In the genomic region with DNA sequence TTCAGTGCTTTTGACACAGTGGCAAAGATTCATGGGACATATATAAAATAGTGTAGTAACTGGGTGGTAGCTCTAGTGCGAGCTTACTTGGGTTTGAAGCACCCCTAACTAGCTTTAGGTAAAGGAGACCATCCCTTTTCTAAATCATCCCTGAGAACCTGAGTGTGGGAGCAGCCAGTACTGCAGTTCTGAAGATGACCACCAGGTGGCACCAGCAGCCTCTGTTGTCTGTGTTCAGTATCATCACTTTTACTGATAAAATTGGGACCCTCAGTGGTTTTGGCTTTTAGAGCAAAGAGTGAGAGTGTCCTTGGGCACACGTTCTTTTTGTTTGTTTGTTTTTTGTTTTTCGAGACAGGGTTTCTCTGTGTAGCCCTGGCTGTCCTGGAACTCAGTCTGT, we compare ENCODE assay signal across 8 mouse cellular contexts. TPM values are rescaled to one million over a fixed set of nuclear protein-coding genes. Genes with fewer than 3 reads are reported as not detected.
DNase-seq lines count a peak whose midpoint lies in the region; ATAC-seq lines count a peak whose summit lies in the region.

No protein-coding gene starts in this region.

- H3K4me3 ChIP-seq in limb, embryonic 11.5 days (ENCODE audit: low read depth, low read length): no peak overlapping the region

- no peak; the same call in 1 of the 2 replicates for ATAC-seq in frontal cortex, adult (ENCODE audit: low TSS enrichment)
- peak; percentile 51 for ATAC-seq in inflammation-experienced regulatory T-cells, adult 6 months
- ATAC-seq in limb, embryonic 11.5 days (ENCODE audit: insufficient number of reproducible peaks, low FRiP score, low TSS enrichment, low read depth): no peak

- peaks cover 10% of the 10 kb centered on the region; the same call in 1 of the 2 replicates for H3K36me3 ChIP-seq in limb, embryonic 11.5 days (ENCODE audit: control insufficient read depth, insufficient read depth, low read length)
- H3K36me3 ChIP-seq in splenic B cell, adult 2 months (ENCODE audit: control insufficient read depth, insufficient read depth, low read length, poor library complexity, severe bottlenecking): peaks cover 8% of the 10 kb centered on the region; the same call in 1 of the 2 replicates

- DNase-seq in frontal cortex, adult 2 months (ENCODE audit: extremely low spot score in 1 of 2, low spot score in 1 of 2): peak; percentile 58 to 92
- peak; percentile 72 for DNase-seq in c-Kit-positive CD71-positive TER-119-negative erythroid progenitor cells, embryonic 14.5 days (ENCODE audit: low read depth)
- peak; percentile 66 to 86 for DNase-seq in frontal cortex, postnatal 14 days (ENCODE audit: low spot score in 2 of 2)
- peak; percentile 94 for DNase-seq in limb, embryonic 11.5 days (ENCODE audit: low spot score)
- DNase-seq in naive thymus-derived CD4-positive, alpha-beta T cell, adult 2 months (ENCODE audit: low read depth): peak; percentile 91
- DNase-seq in splenic B cell, adult 2 months (ENCODE audit: low read depth, low spot score): peak; percentile 86

- H3K9ac ChIP-seq in limb, embryonic 11.5 days (ENCODE audit: low read length): no peak overlapping the region

- no peaks in the 10 kb centered on the region for H3K9me3 ChIP-seq in limb, embryonic 11.5 days (ENCODE audit: control insufficient read depth, low read length)

- no peak overlapping the region for H3K4me2 ChIP-seq in limb, embryonic 11.5 days (ENCODE audit: low read depth, severe bottlenecking)

- H3K27me3 ChIP-seq in limb, embryonic 11.5 days (ENCODE audit: control insufficient read depth, insufficient read depth, low read length): no peaks in the 10 kb centered on the region
- H3K27me3 ChIP-seq in splenic B cell, adult 2 months (ENCODE audit: control insufficient read depth, insufficient read depth, low read length, poor library complexity, severe bottlenecking): no peaks in the 10 kb centered on the region

- H3K4me1 ChIP-seq in limb, embryonic 11.5 days (ENCODE audit: control insufficient read depth, insufficient read depth, low read length): peaks cover 5% of the 10 kb centered on the region

- WGBS in limb, embryonic 11.5 days: 8% methylated on average over 3 of the region's 3 CpGs

- H3K27ac ChIP-seq in limb, embryonic 11.5 days (replicated peaks; ENCODE audit: low read depth, low read length): no peak overlapping the region

RNA-seq across cellular contexts. Expression of a gene that starts 1.9 kb away (rescaled TPM):
- 30.3 and 33.1 TPM in 2 replicates for polyA plus RNA-seq in frontal cortex, adult 2 months (2012; rRNA removed)
- 10 to 100 TPM; 24.5 to 35.8 (median 25.1) TPM for polyA plus RNA-seq in inflammation-experienced regulatory T-cells, adult 6 months (2017; shearing (Covaris generic))
- 16.9 and 21.3 TPM in 2 replicates for polyA plus RNA-seq in limb, embryonic 11.5 days (2014; fragmentation: Nextera tagmentation; extraction: Ambion mirVana)

RNA-seq across cellular contexts. Expression of a gene that starts 21.2 kb away (rescaled TPM):
- 67.9 and 74.5 TPM in 2 replicates for polyA plus RNA-seq in frontal cortex, adult 2 months (2012; rRNA removed)
- 10 to 100 TPM; 28.6 to 51.1 (median 40.0) TPM for polyA plus RNA-seq in inflammation-experienced regulatory T-cells, adult 6 months (2017; shearing (Covaris generic))
- polyA plus RNA-seq in limb, embryonic 11.5 days (2014; fragmentation: Nextera tagmentation; extraction: Ambion mirVana): 53.8 and 56.3 TPM in 2 replicates

RNA-seq across cellular contexts. Expression of a gene that starts 28.1 kb away (rescaled TPM):
- polyA plus RNA-seq in frontal cortex, adult 2 months (2012; rRNA removed): 97.8 and 113 TPM in 2 replicates
- 100 to 1,000 TPM; 184 to 286 (median 269) TPM for polyA plus RNA-seq in inflammation-experienced regulatory T-cells, adult 6 months (2017; shearing (Covaris generic))
- polyA plus RNA-seq in limb, embryonic 11.5 days (2014; fragmentation: Nextera tagmentation; extraction: Ambion mirVana): 54.9 and 60.9 TPM in 2 replicates

RNA-seq across cellular contexts. Expression of a gene that starts 30.7 kb away (rescaled TPM):
- polyA plus RNA-seq in frontal cortex, adult 2 months (2012; rRNA removed): 171 and 177 TPM in 2 replicates
- 10 to 100 TPM; 16.4 to 40.7 (median 37.3) TPM for polyA plus RNA-seq in inflammation-experienced regulatory T-cells, adult 6 months (2017; shearing (Covaris generic))
- 47.8 and 50.7 TPM in 2 replicates for polyA plus RNA-seq in limb, embryonic 11.5 days (2014; fragmentation: Nextera tagmentation; extraction: Ambion mirVana)

RNA-seq across cellular contexts. Expression of a gene that starts 33.2 kb away (rescaled TPM):
- polyA plus RNA-seq in frontal cortex, adult 2 months (2012; rRNA removed): 51.7 and 54.2 TPM in 2 replicates
- 10 to 100 TPM; 62.3 to 67.3 (median 64.0) TPM for polyA plus RNA-seq in inflammation-experienced regulatory T-cells, adult 6 months (2017; shearing (Covaris generic))
- polyA plus RNA-seq in limb, embryonic 11.5 days (2014; fragmentation: Nextera tagmentation; extraction: Ambion mirVana): 60.8 and 61.8 TPM in 2 replicates
